Mouse (Mus musculus): Measurements from ENCODE around the gene Rabep2.

Gene Rabep2

DNA sequence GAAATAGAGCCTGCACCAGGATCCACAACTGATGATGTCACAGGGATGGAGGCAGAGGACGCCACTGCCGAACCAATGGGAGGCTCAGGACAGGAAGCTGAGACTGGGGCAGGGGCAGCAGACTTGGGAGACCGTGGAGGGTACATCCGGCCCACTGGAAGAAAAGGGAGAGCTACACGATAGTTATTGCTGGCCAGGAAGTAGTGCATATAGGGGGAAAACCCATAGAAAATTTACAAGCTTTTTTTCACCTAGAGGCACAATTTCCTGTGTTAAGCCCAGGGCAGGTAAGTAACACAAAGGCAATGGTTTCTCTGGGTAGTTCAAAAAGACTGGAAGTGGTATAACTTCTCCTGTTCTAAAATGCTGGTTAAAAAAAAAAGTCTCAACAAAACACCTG is 67.9 kb downstream of the Rabep2 start:
- DNase-seq (ENCODE audit: low read depth), result no peak

DNA sequence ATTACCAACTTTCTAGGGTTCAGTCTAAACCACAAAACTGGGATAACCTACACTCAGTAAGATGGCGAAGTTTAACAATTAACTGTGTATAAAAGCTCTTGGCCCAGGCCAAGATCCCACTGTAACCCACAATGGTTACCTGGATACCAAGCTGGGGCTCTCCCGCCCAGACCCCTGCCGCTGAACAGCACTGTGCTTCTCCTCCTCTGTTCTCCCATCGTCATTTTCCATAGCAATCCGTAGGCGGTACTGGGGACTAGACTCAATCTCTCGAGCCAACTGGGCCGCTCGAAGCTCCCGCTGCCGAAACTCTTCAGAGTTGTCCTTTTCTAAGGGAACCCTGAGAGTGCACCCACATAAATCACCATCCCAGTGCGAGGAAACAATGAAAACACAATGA is 69.4 kb downstream of the Rabep2 start:
- no peak for DNase-seq (ENCODE audit: low read depth)
